In the genomic region with DNA sequence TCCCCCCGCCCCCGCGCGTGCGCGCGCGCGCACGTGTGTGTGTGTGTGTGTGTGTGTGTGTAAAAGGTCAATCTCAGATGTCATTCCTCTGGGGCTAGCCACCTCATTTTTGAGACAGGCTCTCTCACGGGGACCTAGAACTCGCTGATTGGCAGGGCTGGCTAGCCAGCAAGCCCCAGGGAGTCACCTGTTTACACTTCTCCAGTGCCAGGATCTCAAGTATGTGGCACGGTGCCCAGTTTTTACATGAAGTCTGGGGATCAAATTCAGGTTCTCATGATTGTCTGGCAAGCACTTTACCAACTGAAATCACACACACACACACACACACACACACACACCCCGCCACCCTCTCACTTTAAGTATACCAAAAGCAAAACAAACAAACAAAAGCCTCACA, we compare ENCODE assay signal across 11 mouse cellular contexts. TPM values are rescaled to one million over a fixed set of nuclear protein-coding genes. Genes with fewer than 3 reads are reported as not detected.
DNase-seq lines count a peak whose midpoint lies in the region; ATAC-seq lines count a peak whose summit lies in the region.
"Had no signal": no experiment of that assay in that cellular context is flagged by ENCODE, and none has a peak within 500 bp of the region (broad histone marks: within the 10 kb centered on the region; RNA-seq: fewer than 3 reads in every experiment).

No protein-coding gene starts in this region.

- H3K9me3 ChIP-seq in heart, embryonic 15.5 days (replicated peaks): no peaks in the 10 kb centered on the region
- H3K9me3 ChIP-seq in lung, embryonic 16.5 days (ENCODE audit: control insufficient read depth, low read length): no peaks in the 10 kb centered on the region
- H3K9me3 ChIP-seq in neural tube, embryonic 15.5 days (replicated peaks): no peaks in the 10 kb centered on the region
- no peaks in the 10 kb centered on the region for H3K9me3 ChIP-seq in hindbrain, embryonic 11.5 days (ENCODE audit: control insufficient read depth, low read length)
- H3K9me3 ChIP-seq: liver, embryonic 12.5 days had no signal

- no peak overlapping the region for H3K9ac ChIP-seq in heart, embryonic 15.5 days
- H3K9ac ChIP-seq in lung, embryonic 16.5 days (ENCODE audit: low read length): no peak overlapping the region
- H3K9ac ChIP-seq in neural tube, embryonic 15.5 days (replicated peaks): no peak overlapping the region
- H3K9ac ChIP-seq in hindbrain, embryonic 11.5 days (ENCODE audit: low read depth, low read length): no peak overlapping the region
- H3K9ac ChIP-seq: liver, embryonic 12.5 days had no signal

- no peaks in the 10 kb centered on the region for H3K27me3 ChIP-seq in heart, embryonic 15.5 days
- H3K27me3 ChIP-seq in lung, embryonic 16.5 days (ENCODE audit: control insufficient read depth, insufficient read depth, low read depth, low read length): no peaks in the 10 kb centered on the region
- H3K27me3 ChIP-seq in neural tube, embryonic 15.5 days (replicated peaks): no peaks in the 10 kb centered on the region
- H3K27me3 ChIP-seq in hindbrain, embryonic 11.5 days (ENCODE audit: control insufficient read depth, insufficient read depth, low read length): no peaks in the 10 kb centered on the region
- H3K27me3 ChIP-seq: liver, embryonic 12.5 days had no signal

- no peak overlapping the region for H3K4me2 ChIP-seq in heart, embryonic 15.5 days
- no peak overlapping the region for H3K4me2 ChIP-seq in lung, embryonic 16.5 days (ENCODE audit: low read depth, low read length)
- H3K4me2 ChIP-seq in neural tube, embryonic 15.5 days: no peak overlapping the region
- H3K4me2 ChIP-seq in hindbrain, embryonic 11.5 days (replicated peaks; ENCODE audit: low read depth, low read length): no peak overlapping the region
- H3K4me2 ChIP-seq: liver, embryonic 12.5 days had no signal

- no peak overlapping the region for H3K4me3 ChIP-seq in heart, embryonic 15.5 days
- H3K4me3 ChIP-seq in lung, embryonic 16.5 days (ENCODE audit: low read length): no peak overlapping the region
- no peak overlapping the region for H3K4me3 ChIP-seq in neural tube, embryonic 15.5 days (replicated peaks)
- H3K4me3 ChIP-seq in hindbrain, embryonic 11.5 days (ENCODE audit: low read depth, low read length): no peak overlapping the region
- H3K4me3 ChIP-seq: liver, embryonic 12.5 days had no signal

- H3K27ac ChIP-seq in heart, embryonic 15.5 days: peak overlapping the region; percentile 91
- no peak overlapping the region for H3K27ac ChIP-seq in lung, embryonic 16.5 days (ENCODE audit: low read length)
- no peak overlapping the region for H3K27ac ChIP-seq in neural tube, embryonic 15.5 days (replicated peaks)
- H3K27ac ChIP-seq in hindbrain, embryonic 11.5 days (ENCODE audit: low read depth, low read length): no peak overlapping the region
- H3K27ac ChIP-seq: hindbrain, postnatal 0 days; liver, embryonic 12.5 days had no signal

- H3K36me3 ChIP-seq in heart, embryonic 15.5 days: no peaks in the 10 kb centered on the region; the same call in 1 of the 2 replicates
- H3K36me3 ChIP-seq in lung, embryonic 16.5 days (ENCODE audit: control insufficient read depth, insufficient read depth, low read length): peaks cover 6% of the 10 kb centered on the region; the same call in 1 of the 2 replicates
- peaks cover 51% of the 10 kb centered on the region for H3K36me3 ChIP-seq in neural tube, embryonic 15.5 days
- H3K36me3 ChIP-seq in hindbrain, embryonic 11.5 days (ENCODE audit: control insufficient read depth, insufficient read depth, low read length): peaks cover 11% of the 10 kb centered on the region; the same call in 1 of the 2 replicates
- H3K36me3 ChIP-seq: liver, embryonic 12.5 days had no signal

- WGBS in heart, embryonic 15.5 days: 73% methylated on average over 14 of the region's 14 CpGs
- 76% methylated on average over 14 of the region's 14 CpGs for WGBS in lung, embryonic 16.5 days
- WGBS in neural tube, embryonic 15.5 days: 90% methylated on average over 14 of the region's 14 CpGs
- WGBS in hindbrain, embryonic 11.5 days: 91% methylated on average over 14 of the region's 14 CpGs

- peaks cover 28% of the 10 kb centered on the region for H3K4me1 ChIP-seq in heart, embryonic 15.5 days (replicated peaks)
- peaks cover 13% of the 10 kb centered on the region for H3K4me1 ChIP-seq in lung, embryonic 16.5 days (replicated peaks; ENCODE audit: control insufficient read depth, insufficient read depth, low read length)
- H3K4me1 ChIP-seq in neural tube, embryonic 15.5 days: 0 out of 2 replicates have a peak, but pooled peaks cover 7% of the 10 kb centered on the region
- H3K4me1 ChIP-seq in hindbrain, embryonic 11.5 days (replicated peaks; ENCODE audit: control insufficient read depth, insufficient read depth, low read length): no peaks in the 10 kb centered on the region
- H3K4me1 ChIP-seq: liver, embryonic 12.5 days had no signal

- peak; percentile 22 for DNase-seq in cerebellum, adult 18-20 months
- no peak for DNase-seq in cerebellum, adult 11 months
- peak; percentile 61 to 67 for DNase-seq in cerebellum, postnatal 10 days
- no peak for DNase-seq in frontal cortex, postnatal 14 days (ENCODE audit: low spot score in 2 of 2)
- DNase-seq in hindbrain, embryonic 11.5 days (ENCODE audit: low spot score): no peak

- peak; percentile 63 for ATAC-seq in heart, embryonic 15.5 days (replicated peaks; ENCODE audit: insufficient number of reproducible peaks, insufficient read depth, low FRiP score, low read depth)
- ATAC-seq in lung, embryonic 16.5 days (ENCODE audit: low read depth): peak; percentile 78
- ATAC-seq in neural tube, embryonic 15.5 days (ENCODE audit: low FRiP score): no peak
- ATAC-seq in hindbrain, embryonic 11.5 days (ENCODE audit: low FRiP score): no peak
- ATAC-seq: activated CD4-positive, CD25-positive, alpha-beta regulatory T cell, adult 4 months; hindbrain, postnatal 0 days; liver, embryonic 12.5 days had no signal

RNA-seq across cellular contexts. Expression of gene H2afy2, which starts 26.9 kb away (rescaled TPM):
- polyA plus RNA-seq in heart, embryonic 15.5 days (2015; fragmentation: Nextera tagmentation; extraction: Ambion mirVana): 42.8 and 57.8 TPM in 2 replicates
- polyA plus RNA-seq in lung, embryonic 16.5 days (2015; fragmentation: Nextera tagmentation; extraction: Ambion mirVana): 92.2 and 107 TPM in 2 replicates
- 232 and 258 TPM in 2 replicates for polyA plus RNA-seq in neural tube, embryonic 15.5 days (2015; fragmentation: Nextera tagmentation; extraction: Ambion mirVana)
- 235 and 259 TPM in 2 replicates for polyA plus RNA-seq in hindbrain, embryonic 11.5 days (2014; fragmentation: Nextera tagmentation; extraction: Ambion mirVana)

RNA-seq across cellular contexts. Expression of gene Aifm2, which starts 42.0 kb away (rescaled TPM):
- polyA plus RNA-seq in heart, embryonic 15.5 days (2015; fragmentation: Nextera tagmentation; extraction: Ambion mirVana): 22.0 and 25.7 TPM in 2 replicates
- polyA plus RNA-seq in lung, embryonic 16.5 days (2015; fragmentation: Nextera tagmentation; extraction: Ambion mirVana): 15.2 and 16.9 TPM in 2 replicates
- polyA plus RNA-seq in neural tube, embryonic 15.5 days (2015; fragmentation: Nextera tagmentation; extraction: Ambion mirVana): 17.3 and 18.2 TPM in 2 replicates
- 5.0 and 6.1 TPM in 2 replicates for polyA plus RNA-seq in hindbrain, embryonic 11.5 days (2014; fragmentation: Nextera tagmentation; extraction: Ambion mirVana)

Comparison
In these comparisons a context has a peak if more than half of its experiments do, and no peak if none do; other contexts are left out.
1. DNase-seq: peak in cerebellum, adult 18-20 months (2 of 2) and cerebellum, postnatal 10 days (2 of 2); none in cerebellum, adult 11 months (single experiment), frontal cortex, postnatal 14 days (0 of 2) and hindbrain, embryonic 11.5 days (single experiment).
2. ATAC-seq: peak in heart, embryonic 15.5 days (single experiment) and lung, embryonic 16.5 days (single experiment); none in neural tube, embryonic 15.5 days (single experiment) and hindbrain, embryonic 11.5 days (single experiment).